Mouse (Mus musculus) ES-E14 (cell line): ENCODE results near the gene Osbpl10.

Source experiments
- CHD2 ChIP-seq: IDR thresholded peaks from 2 replicates; pipeline ENCODE4 v1.6.1; 2014; ENCODE audit warnings: mild to moderate bottlenecking, low read depth, low read length, inconsistent platforms
- HCFC1 ChIP-seq: IDR thresholded peaks from 2 replicates; pipeline ENCODE4 v1.6.1; 2012; ENCODE audit warnings: low read length, inconsistent platforms, borderline replicate concordance; ENCODE audit not compliant: insufficient read depth
- MAFK ChIP-seq: IDR thresholded peaks from 2 replicates; pipeline ENCODE4 v1.6.1; 2014; ENCODE audit warnings: mild to moderate bottlenecking, low read depth, low read length, inconsistent platforms; ENCODE audit not compliant: insufficient read depth
- ZC3H11A ChIP-seq: IDR thresholded peaks from 2 replicates; pipeline ENCODE4 v1.6.1; 2012; ENCODE audit warnings: low read depth, mild to moderate bottlenecking, inconsistent platforms, low read length, borderline replicate concordance
- ZNF384 ChIP-seq: IDR thresholded peaks from 2 replicates; pipeline ENCODE4 v1.6.1; 2012; ENCODE audit warnings: low read depth, low read length, inconsistent platforms

DNA sequence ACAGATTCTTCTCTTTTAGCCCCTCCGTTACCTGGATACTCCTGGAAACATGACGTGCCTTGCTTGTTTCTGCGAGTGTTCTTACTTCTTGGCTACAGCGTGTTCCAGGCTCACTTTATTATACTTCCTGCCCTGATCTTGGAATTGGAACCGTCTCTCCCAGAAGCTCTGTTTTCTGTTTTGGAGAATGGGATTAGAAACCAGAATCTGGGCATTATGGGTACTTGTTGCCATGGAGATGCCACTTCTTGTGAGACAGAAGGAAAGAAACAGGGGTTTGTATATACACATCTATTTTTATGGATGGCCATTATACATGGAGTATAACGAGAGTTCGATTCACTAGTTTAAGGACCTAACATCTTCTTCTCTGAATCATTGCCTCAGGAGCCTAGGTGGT lies 54.4 kb downstream of the Osbpl10 start:
- TF ChIP-seq HCFC1 (no peak), ZC3H11A (no peak), ZNF384 (no peak), CHD2 (no peak), MAFK (no peak)
